Mouse (Mus musculus) neural tube, embryonic 12.5 days (tissue): ENCODE measurements around the gene Susd6. TPM values are rescaled to one million over a fixed set of nuclear protein-coding genes. Genes with fewer than 3 reads are reported as not detected.
A peak's percentile ranks its signal among the peaks of the same experiment; 100 is the strongest.

Experiments
- ATAC-seq: fragments of 200-750 bp; cut with Nextera tagmentation; 2 replicates; pipeline ENCODE4 v1.8.0; 2017; ENCODE audit warnings: low read depth, mild to moderate bottlenecking, moderate TSS enrichment, moderate library complexity; ENCODE audit not compliant: low FRiP score
- H3K27ac ChIP-seq: fragments of 300-500 bp; sonication (generic); 2 replicates; pipeline ENCODE4 v1.5.1; 2016
- H3K27me3 ChIP-seq: fragments of 300-500 bp; sonication (generic); replicated peaks from 2 replicates; pipeline ENCODE4 v1.6.1; 2016; ENCODE audit warnings: mild to moderate bottlenecking
- H3K36me3 ChIP-seq: fragments of 300-500 bp; sonication (generic); 2 replicates; pipeline ENCODE4 v1.6.1; 2016; ENCODE audit warnings: mild to moderate bottlenecking
- H3K4me1 ChIP-seq: fragments of 300-500 bp; sonication (generic); 2 replicates; pipeline ENCODE4 v1.6.1; 2016
- H3K4me2 ChIP-seq: fragments of 300-500 bp; sonication (generic); replicated peaks from 2 replicates; pipeline ENCODE4 v1.6.1; 2016; ENCODE audit warnings: mild to moderate bottlenecking
- H3K4me3 ChIP-seq: fragments of 300-500 bp; sonication (generic); 2 replicates; pipeline ENCODE4 v1.5.1; 2016
- H3K9ac ChIP-seq: fragments of 300-500 bp; sonication (generic); 2 replicates; pipeline ENCODE4 v1.6.1; 2016; ENCODE audit warnings: mild to moderate bottlenecking
- H3K9me3 ChIP-seq: fragments of 300-500 bp; sonication (generic); 2 replicates; pipeline ENCODE4 v1.6.1; 2016; ENCODE audit warnings: mild to moderate bottlenecking
- WGBS: fragments of 180-500 bp; shearing (Covaris S2); methylation state at CpG from one replicate; pipeline ENCODE4 v1.1.7; 2016; 5-methylcytosine and 5-hydroxymethylcytosine counted together
- polyA plus RNA-seq: library from polyadenylated mRNA; unstranded; fragments of >200 nt; fragmentation: Nextera tagmentation; extraction: Ambion mirVana; gene quantifications from 2 replicates; pipeline ENCODE4 v1.2.1, GENCODE M21; 2016

Susd6 gene
- polyA plus RNA-seq, 1 experiment from 2014 or later, result 19.5 TPM

- H3K4me3 ChIP-seq, result no peak overlapping the region
- H3K9ac ChIP-seq, result no peak overlapping the region
- WGBS, result 87% methylated on average over 7 of the region's 7 CpGs
- no peak overlapping the region for H3K27ac ChIP-seq
- no peaks in the 10 kb centered on the region for H3K4me1 ChIP-seq
- no peaks in the 10 kb centered on the region for H3K9me3 ChIP-seq
- peaks cover 10% of the 10 kb centered on the region for H3K36me3 ChIP-seq
- no peak for ATAC-seq
- no peak overlapping the region for H3K4me2 ChIP-seq
- no peaks in the 10 kb centered on the region for H3K27me3 ChIP-seq
These were observed 78.1 kb downstream of the Susd6 start for GRCm38 (mm10) chr12:80868401-80868800.

GRCm38 (mm10) chr12:80877215-80878092 lies 87.1 kb downstream of the Susd6 start:
- Histone ChIP-seq H3K9me3 (no peaks in the 10 kb centered on the region), H3K4me2 (no peak overlapping the region), H3K9ac (no peak overlapping the region), H3K27me3 (no peaks in the 10 kb centered on the region), H3K4me1 (no peaks in the 10 kb centered on the region), H3K36me3 (peaks cover 41% of the 10 kb centered on the region), H3K27ac (no peak overlapping the region), H3K4me3 (no peak overlapping the region)
- ATAC-seq, result no peak
- WGBS, result 83% methylated on average over 7 of the region's 7 CpGs

DNA sequence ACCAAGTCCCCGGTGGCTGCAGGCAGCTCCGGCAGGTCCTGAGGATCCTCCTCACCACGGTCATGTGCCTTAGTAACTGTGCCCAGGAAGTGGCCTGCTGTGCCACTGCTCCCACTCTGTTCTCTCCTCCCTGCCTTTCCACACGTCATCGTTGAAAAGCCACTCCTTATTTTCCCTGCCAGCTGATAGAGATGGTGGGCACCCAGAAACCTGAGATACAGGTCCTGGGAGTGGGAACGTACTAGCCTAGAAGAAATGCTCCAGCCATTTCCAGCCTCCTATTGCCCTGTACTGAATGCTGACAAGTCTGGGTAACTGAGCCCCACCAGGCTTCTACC lies 87.8 kb downstream of the Susd6 start:
- Histone ChIP-seq H3K27me3 (no peaks in the 10 kb centered on the region), H3K4me2 (no peak overlapping the region), H3K9me3 (no peaks in the 10 kb centered on the region), H3K36me3 (peaks cover 38% of the 10 kb centered on the region), H3K9ac (no peak overlapping the region), H3K27ac (no peak overlapping the region), H3K4me3 (no peak overlapping the region), H3K4me1 (no peaks in the 10 kb centered on the region)
- ATAC-seq, result no peak
- 84% methylated on average over 6 of the region's 6 CpGs for WGBS

DNA sequence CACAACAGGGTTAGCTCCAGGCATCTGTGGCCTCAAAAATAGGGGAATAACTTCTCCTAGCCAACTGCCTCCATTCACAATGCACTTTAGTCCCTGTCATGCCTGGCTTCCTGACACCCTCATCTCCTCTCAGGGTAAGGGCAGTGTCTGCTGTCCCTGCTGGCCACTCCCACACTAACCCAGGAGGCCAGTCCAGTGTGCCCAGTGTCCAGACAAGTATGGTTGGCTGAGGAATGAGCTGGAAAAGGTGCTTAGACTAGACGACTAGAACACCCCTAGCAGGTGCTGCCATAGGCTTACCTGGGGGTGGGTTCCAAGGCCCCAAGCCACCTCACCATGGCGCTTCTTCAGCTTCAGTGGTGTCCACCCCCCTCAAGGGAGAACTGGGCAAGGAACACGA lies 88.3 kb downstream of the Susd6 start:
- H3K36me3 ChIP-seq, result peaks cover 38% of the 10 kb centered on the region
- no peak overlapping the region for H3K4me3 ChIP-seq
- no peaks in the 10 kb centered on the region for H3K4me1 ChIP-seq
- no peak overlapping the region for H3K27ac ChIP-seq
- H3K9me3 ChIP-seq, result no peaks in the 10 kb centered on the region
- 79% methylated on average over 3 of the region's 3 CpGs for WGBS
- no peak overlapping the region for H3K4me2 ChIP-seq
- H3K9ac ChIP-seq, result no peak overlapping the region
- no peaks in the 10 kb centered on the region for H3K27me3 ChIP-seq
- ATAC-seq, result no peak

DNA sequence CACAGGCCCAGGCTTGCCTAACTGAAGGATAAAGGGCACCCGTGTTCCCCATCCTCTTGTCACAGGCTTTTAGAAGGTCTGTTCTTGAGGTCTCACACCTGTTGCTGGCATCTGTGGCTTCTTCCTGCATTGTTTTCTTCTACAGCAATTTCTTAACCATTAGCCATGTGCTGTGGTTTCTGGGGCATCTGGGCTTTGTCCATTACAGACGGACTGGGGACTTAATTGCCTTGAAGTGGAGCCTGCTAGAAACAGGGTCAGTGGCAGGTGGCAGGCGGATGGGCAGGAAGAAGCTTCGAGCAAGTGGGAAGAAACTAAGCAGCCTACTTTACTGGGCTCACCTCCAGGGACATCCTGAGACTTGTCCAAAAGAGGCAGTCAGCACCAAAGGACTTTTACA lies 89.0 kb downstream of the Susd6 start:
- Histone ChIP-seq H3K36me3 (peaks cover 32% of the 10 kb centered on the region), H3K9ac (no peak overlapping the region), H3K4me2 (no peak overlapping the region), H3K4me1 (no peaks in the 10 kb centered on the region), H3K9me3 (no peaks in the 10 kb centered on the region), H3K4me3 (no peak overlapping the region), H3K27me3 (no peaks in the 10 kb centered on the region), H3K27ac (no peak overlapping the region)
- no peak for ATAC-seq
- 67% methylated on average over 4 of the region's 4 CpGs for WGBS

DNA sequence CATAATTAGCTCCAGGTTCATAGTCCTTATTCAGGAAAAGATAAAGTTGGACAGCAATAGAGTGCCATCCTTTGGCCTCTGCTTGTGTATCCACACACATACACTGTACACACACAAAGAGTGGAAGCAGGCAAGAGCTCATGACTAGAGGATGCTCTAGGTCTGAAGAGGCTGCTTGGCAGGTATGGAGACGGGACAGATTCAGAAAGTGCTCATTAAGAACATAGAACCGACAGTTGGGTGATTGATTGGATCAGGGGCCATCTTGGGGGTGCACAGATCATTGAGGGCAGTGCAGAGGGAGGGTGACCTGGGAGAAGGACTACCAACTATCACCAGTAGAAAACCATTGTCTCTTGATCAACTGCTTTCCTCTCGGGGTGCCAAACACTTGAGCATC lies 90.8 kb downstream of the Susd6 start:
- Histone ChIP-seq H3K27ac (no peak overlapping the region), H3K9ac (no peak overlapping the region), H3K36me3 (peaks cover 29% of the 10 kb centered on the region), H3K4me2 (no peak overlapping the region), H3K4me3 (no peak overlapping the region), H3K27me3 (no peaks in the 10 kb centered on the region), H3K4me1 (0 out of 2 replicates have a peak, but pooled peaks cover 9% of the 10 kb centered on the region), H3K9me3 (no peaks in the 10 kb centered on the region)
- 89% methylated on average over 3 of the region's 3 CpGs for WGBS
- ATAC-seq, result no peak

DNA sequence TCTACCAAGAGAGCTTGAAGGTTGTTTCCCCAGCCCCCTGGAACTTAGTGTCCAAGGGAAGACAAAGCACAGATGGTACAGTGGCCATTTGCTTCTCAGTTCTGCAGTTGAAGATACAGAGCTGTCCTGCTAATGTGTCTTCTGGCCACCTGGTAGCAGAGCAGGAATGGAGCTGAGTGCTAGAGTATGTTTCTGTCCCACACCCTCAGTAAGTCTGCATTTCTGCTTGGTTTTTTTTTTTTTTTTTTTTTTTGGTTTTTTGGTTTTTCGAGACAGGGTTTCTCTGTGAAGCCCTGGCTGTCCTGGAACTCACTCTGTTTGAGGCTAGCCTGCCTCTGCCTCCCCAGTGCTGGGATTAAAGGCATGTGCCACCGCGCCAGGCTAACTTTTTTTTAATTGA lies 93.0 kb downstream of the Susd6 start:
- H3K4me1 ChIP-seq, result 0 out of 2 replicates have a peak, but pooled peaks cover 9% of the 10 kb centered on the region
- H3K27ac ChIP-seq, result no peak overlapping the region
- no peaks in the 10 kb centered on the region for H3K27me3 ChIP-seq
- H3K9me3 ChIP-seq, result no peaks in the 10 kb centered on the region
- WGBS, result 90% methylated on average over 3 of the region's 3 CpGs
- H3K4me2 ChIP-seq, result no peak overlapping the region
- peaks cover 16% of the 10 kb centered on the region; the same call in 1 of the 2 replicates for H3K36me3 ChIP-seq
- no peak overlapping the region for H3K9ac ChIP-seq
- H3K4me3 ChIP-seq, result no peak overlapping the region
- ATAC-seq, result no peak

DNA sequence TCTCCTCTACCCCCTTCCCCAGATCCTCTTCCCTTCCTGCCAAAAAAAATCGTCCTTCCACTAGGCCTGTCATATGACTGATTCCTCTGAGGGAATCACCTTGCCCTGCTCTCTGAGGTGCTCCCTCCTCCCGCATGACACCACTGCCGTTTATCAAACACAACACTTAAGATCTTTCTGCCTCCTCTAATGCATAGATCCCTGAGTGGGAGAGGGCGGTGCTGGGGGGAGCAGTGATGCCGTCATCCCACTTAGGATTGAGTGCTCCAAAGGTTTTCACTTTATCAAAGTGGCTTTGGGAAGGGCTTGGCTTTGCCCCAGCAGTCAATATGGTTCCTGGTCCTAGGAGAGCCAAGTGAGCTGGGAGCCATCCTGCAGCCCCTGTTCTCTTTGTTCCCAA lies 93.6 kb downstream of the Susd6 start:
- 75% methylated on average over 5 of the region's 5 CpGs for WGBS
- no peak for ATAC-seq
- H3K9ac ChIP-seq, result no peak overlapping the region

DNA sequence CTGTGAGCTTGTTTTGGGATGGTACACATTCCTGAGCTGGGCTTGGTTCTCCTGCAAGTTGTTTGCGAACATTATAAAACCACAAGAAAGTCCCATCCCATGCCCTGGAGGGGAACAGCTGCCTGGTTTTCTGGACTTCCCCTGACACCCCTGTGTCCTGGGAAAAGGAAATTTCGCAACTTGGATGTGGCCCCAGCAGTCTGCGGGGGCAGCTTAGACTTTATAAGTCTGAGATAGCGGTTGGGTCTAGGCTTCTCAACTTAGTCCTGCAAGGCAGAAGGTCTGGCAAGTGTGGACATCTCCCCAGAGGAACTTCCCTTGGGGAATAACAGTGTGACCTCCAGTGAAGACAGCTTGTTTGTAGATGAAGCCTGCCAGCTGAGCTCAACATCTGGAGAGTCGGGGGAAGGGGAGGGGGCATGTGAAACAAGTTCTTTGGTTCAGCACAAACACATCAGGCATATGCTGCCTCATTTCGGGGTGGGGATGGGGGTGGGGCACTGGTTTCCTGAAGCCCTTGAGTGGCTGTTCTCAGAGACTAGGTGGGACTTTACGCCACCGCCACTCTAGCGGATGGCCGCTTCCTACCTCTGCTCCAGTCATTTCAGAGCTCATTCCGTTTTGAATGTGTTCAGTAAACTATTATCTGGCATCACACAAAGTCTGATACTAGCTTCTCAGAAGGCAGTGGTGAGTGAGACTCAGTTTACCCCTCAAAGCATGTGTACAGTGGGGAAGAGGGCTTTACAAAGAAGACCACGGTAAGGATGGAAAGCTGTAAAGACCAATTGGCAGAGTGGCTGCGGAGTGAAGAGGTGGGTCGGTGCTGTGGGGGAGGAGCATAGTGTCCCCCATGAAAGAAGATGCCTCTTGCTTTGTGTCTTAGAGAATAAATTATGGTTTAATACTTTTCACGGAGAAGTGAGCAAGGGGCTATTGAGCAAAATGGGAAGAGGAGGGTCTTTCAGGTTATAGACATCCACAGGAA lies 95.3 kb downstream of the Susd6 start:
- H3K4me3 ChIP-seq, result no peak overlapping the region
- no peaks in the 10 kb centered on the region for H3K27me3 ChIP-seq
- ATAC-seq, result no peak
- H3K4me1 ChIP-seq, result 0 out of 2 replicates have a peak, but pooled peaks cover 9% of the 10 kb centered on the region
- no peak overlapping the region for H3K9ac ChIP-seq
- no peak overlapping the region for H3K27ac ChIP-seq
- H3K4me2 ChIP-seq, result 0 out of 2 replicates have a peak overlapping the region, but pooled peaks have one; percentile 18
- H3K36me3 ChIP-seq, result no peaks in the 10 kb centered on the region
- no peaks in the 10 kb centered on the region for H3K9me3 ChIP-seq
- WGBS, result 52% methylated on average over 15 of the region's 15 CpGs

More for the DNA sequence above, 93.6 kb downstream of the Susd6 start:
- no peak overlapping the region for H3K27ac ChIP-seq
- 0 out of 2 replicates have a peak, but pooled peaks cover 9% of the 10 kb centered on the region for H3K4me1 ChIP-seq
- H3K36me3 ChIP-seq, result peaks cover 11% of the 10 kb centered on the region; the same call in 1 of the 2 replicates
- H3K27me3 ChIP-seq, result no peaks in the 10 kb centered on the region
- no peak overlapping the region for H3K4me3 ChIP-seq
- H3K4me2 ChIP-seq, result no peak overlapping the region
- no peaks in the 10 kb centered on the region for H3K9me3 ChIP-seq

DNA sequence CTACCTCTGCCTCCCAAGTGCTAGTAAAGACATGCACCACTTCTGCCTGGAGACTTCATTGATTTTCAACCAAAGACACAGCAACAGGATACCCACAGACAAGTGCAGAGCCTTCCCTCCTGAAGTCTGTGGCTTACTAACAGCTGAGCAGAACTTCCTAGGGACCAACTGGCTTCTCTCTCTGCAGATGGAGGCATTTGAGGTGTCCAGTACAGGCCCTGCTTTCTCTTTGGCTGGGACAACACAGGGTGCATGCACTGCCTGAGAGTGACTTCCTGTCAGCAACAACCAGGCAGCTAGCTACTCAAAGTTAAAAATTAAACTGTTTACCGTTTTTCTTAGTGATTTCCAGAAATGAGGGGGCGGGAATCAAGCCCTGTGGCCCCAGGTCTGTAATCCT lies 96.7 kb downstream of the Susd6 start:
- H3K9ac ChIP-seq, result no peak overlapping the region
- H3K4me2 ChIP-seq, result no peak overlapping the region
- no peak for ATAC-seq
- 0 out of 2 replicates have a peak, but pooled peaks cover 9% of the 10 kb centered on the region for H3K4me1 ChIP-seq
- no peaks in the 10 kb centered on the region for H3K36me3 ChIP-seq
- WGBS, result 81% methylated on average over 2 of the region's 2 CpGs
- H3K4me3 ChIP-seq, result no peak overlapping the region
- no peaks in the 10 kb centered on the region for H3K27me3 ChIP-seq
- H3K9me3 ChIP-seq, result no peaks in the 10 kb centered on the region
- H3K27ac ChIP-seq, result no peak overlapping the region

- H3K9ac ChIP-seq, result no peak overlapping the region
- H3K9me3 ChIP-seq, result no peaks in the 10 kb centered on the region
- no peaks in the 10 kb centered on the region for H3K27me3 ChIP-seq
These were observed 99.0 kb downstream of the Susd6 start for GRCm38 (mm10) chr12:80889331-80889730.

DNA sequence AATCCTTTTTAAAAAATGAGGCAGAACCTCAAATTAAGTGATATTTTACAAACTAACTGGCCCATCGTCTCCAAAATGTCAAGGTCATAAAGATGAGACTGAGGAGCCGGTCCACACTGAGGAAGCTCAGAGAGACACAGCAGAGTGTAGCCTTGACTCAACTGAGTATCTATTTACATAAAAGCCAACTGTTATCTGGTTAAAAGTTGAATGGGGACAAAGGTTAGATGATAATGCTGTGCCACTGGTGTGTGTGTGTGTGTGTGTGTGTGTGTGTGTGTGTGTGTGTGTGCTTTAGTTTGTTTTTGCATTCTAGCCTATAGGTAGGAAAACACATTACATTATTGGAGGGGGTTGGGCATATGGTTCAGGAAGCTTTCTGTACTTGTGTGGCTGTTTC lies 100.8 kb downstream of the Susd6 start:
- no peak for ATAC-seq
- Histone ChIP-seq H3K27ac (no peak overlapping the region), H3K4me3 (no peak overlapping the region), H3K27me3 (no peaks in the 10 kb centered on the region), H3K9me3 (no peaks in the 10 kb centered on the region), H3K4me2 (no peak overlapping the region), H3K36me3 (no peaks in the 10 kb centered on the region), H3K4me1 (no peaks in the 10 kb centered on the region), H3K9ac (no peak overlapping the region)
- 87% methylated on average over 2 of the region's 2 CpGs for WGBS

More at GRCm38 (mm10) chr12:80889331-80889730, 99.0 kb downstream of the Susd6 start:
- no peak for ATAC-seq
- no peak overlapping the region for H3K27ac ChIP-seq
- H3K36me3 ChIP-seq, result no peaks in the 10 kb centered on the region
- no peak overlapping the region for H3K4me3 ChIP-seq
- H3K4me2 ChIP-seq, result no peak overlapping the region
- H3K4me1 ChIP-seq, result 0 out of 2 replicates have a peak, but pooled peaks cover 9% of the 10 kb centered on the region
- 88% methylated on average over 3 of the region's 3 CpGs for WGBS
